Mouse (Mus musculus): ENCODE measurements around the gene Nova1.

GRCm38 (mm10) chr12:46781481-46781880, 37.2 kb downstream of the Nova1 start:
- TF ChIP-seq EP300 (IDR thresholded peaks at IDR 0.05; ENCODE audit: insufficient read depth, low read depth, low read length) (no peak), CTCF (IDR thresholded peaks at IDR 0.05) (no peak)

All from heart, adult 2 months (tissue).